Mouse (Mus musculus) liver, embryonic 14.5 days (tissue): ENCODE measurements at regions not wholly inside any gene's neighbourhood (a gene's known extent, or its start where the extent isn't known, plus 50 kb on each side); places are given as distances from the start of the nearest gene placed in this dataset.

Source experiments
- CTCF ChIP-seq: IDR thresholded peaks from 2 replicates; pipeline ENCODE4 v1.5.1; 2016; ENCODE audit warnings: antibody characterized with exemption, low read depth, control low read depth
- EP300 ChIP-seq: IDR thresholded peaks from 2 replicates; pipeline ENCODE4 v1.6.1; 2016; ENCODE audit warnings: antibody characterized with exemption, low read depth

DNA sequence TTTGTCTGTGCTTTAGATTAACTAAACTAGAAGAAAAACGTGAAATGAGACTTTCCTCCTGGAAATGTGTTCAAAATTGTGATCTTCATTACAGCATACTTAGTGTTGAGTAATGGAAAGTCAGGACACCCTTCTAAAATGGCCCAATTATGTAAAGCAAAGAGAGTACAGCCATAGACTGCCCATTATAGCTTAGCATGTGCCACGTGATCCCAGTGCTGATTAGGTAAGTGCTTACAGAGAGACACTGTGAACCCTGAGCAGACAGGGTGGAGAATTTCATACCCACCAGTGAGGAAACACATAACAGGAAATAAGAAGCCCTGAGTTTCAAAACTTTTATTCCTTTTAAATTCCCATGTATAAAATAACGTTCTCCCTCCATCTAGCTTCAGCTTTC, 587.3 kb upstream of the Nrsn1 start:
- TF ChIP-seq CTCF (no peak), EP300 (no peak)
